Mouse (Mus musculus) MEL (cell line): Measurements from ENCODE around the gene Mcfd2. TPM values are rescaled to one million over a fixed set of nuclear protein-coding genes. Genes with fewer than 3 reads are reported as not detected.

Experiments used
- DNase-seq: peaks from one replicate; pipeline ENCODE4 v3.0.0; 2011; ENCODE audit warnings: low read depth, low spot score
- H3K27ac ChIP-seq: 2 replicates; pipeline ENCODE4 v1.5.1; 2012; ENCODE audit warnings: low read depth, mild to moderate bottlenecking, control low read depth, low read length, moderate library complexity; ENCODE audit not compliant: control insufficient read depth
- H3K27me3 ChIP-seq, 2 experiments: fragments of 150-350 bp in 1 of 2; sonication (generic) in 1 of 2; 2 replicates each; pipeline ENCODE4 v1.6.1; 2012; ENCODE audit warnings: low read length in 2 of 2, mild to moderate bottlenecking in 2 of 2, improper control_type of control experiment in 1 of 2, moderate library complexity in 1 of 2; ENCODE audit not compliant: insufficient read depth in 2 of 2, control insufficient read depth in 1 of 2
- H3K36me3 ChIP-seq, 2 experiments: 2 replicates each; pipeline ENCODE4 v1.6.1; 2012 to 2014; ENCODE audit warnings: low read length in 2 of 2, improper control_type of control experiment in 1 of 2, inconsistent platforms in 1 of 2, mild to moderate bottlenecking in 1 of 2; ENCODE audit not compliant: insufficient read depth in 2 of 2, control insufficient read depth in 1 of 2
- H3K4me1 ChIP-seq, 2 experiments: fragments of 150-350 bp in 1 of 2; sonication (generic) in 1 of 2; 2 replicates each; pipeline ENCODE4 v1.6.1; 2012; ENCODE audit warnings: low read length in 2 of 2, improper control_type of control experiment in 1 of 2, mild to moderate bottlenecking in 1 of 2; ENCODE audit not compliant: insufficient read depth in 2 of 2, control insufficient read depth in 1 of 2
- H3K4me3 ChIP-seq, 2 experiments: fragments of 150-350 bp in 1 of 2; sonication (generic) in 1 of 2; 2 replicates each; pipeline ENCODE4 v1.5.1; 2012; ENCODE audit warnings: low read depth in 2 of 2, low read length in 2 of 2, mild to moderate bottlenecking in 2 of 2, moderate library complexity in 2 of 2, control low read depth in 1 of 2, improper control_type of control experiment in 1 of 2; ENCODE audit not compliant: control insufficient read depth in 1 of 2, insufficient read depth in 1 of 2
- H3K79me2 ChIP-seq: 2 replicates; pipeline ENCODE4 v1.6.1; 2012; ENCODE audit warnings: mild to moderate bottlenecking, low read length, moderate library complexity; ENCODE audit not compliant: control insufficient read depth, poor library complexity, insufficient read depth
- H3K9ac ChIP-seq: 2 replicates; pipeline ENCODE4 v1.6.1; 2012; ENCODE audit warnings: low read depth, mild to moderate bottlenecking, control low read depth, low read length, moderate library complexity; ENCODE audit not compliant: control insufficient read depth, poor library complexity, severe bottlenecking
- H3K9me3 ChIP-seq: fragments of 150-350 bp; sonication (generic); replicated peaks from 2 replicates; pipeline ENCODE4 v1.6.1; 2012; ENCODE audit warnings: mild to moderate bottlenecking, low read length, improper control_type of control experiment, moderate library complexity; ENCODE audit not compliant: insufficient read depth
- BHLHE40 ChIP-seq: IDR thresholded peaks from 2 replicates; pipeline ENCODE4 v1.6.1; 2012; ENCODE audit warnings: low read depth, mild to moderate bottlenecking, inconsistent platforms, low read length, improper control_type of control experiment, borderline replicate concordance
- CHD2 ChIP-seq: IDR thresholded peaks from 2 replicates; pipeline ENCODE4 v1.6.1; 2011; ENCODE audit warnings: low read length, improper control_type of control experiment
- CTCF ChIP-seq, 3 experiments: IDR thresholded peaks in 2 of 3; conservative IDR thresholded peaks in 1 of 3; 2 replicates each; pipeline ENCODE4 v1.5.1; 2011 to 2012; ENCODE audit warnings: low read length in 3 of 3, low read depth in 2 of 3, mild to moderate bottlenecking in 2 of 3, improper control_type of control experiment in 1 of 3, inconsistent platforms in 1 of 3, mixed read lengths in 1 of 3, moderate library complexity in 1 of 3; ENCODE audit not compliant: control insufficient read depth in 1 of 3, insufficient read depth in 1 of 3, poor library complexity in 1 of 3, severe bottlenecking in 1 of 3
- EP300 ChIP-seq, 2 experiments: IDR thresholded peaks; 2 replicates each; pipeline ENCODE4 v1.6.1; 2011; ENCODE audit warnings: improper control_type of control experiment in 2 of 2, low read length in 2 of 2, low read depth in 1 of 2, mild to moderate bottlenecking in 1 of 2
- ETS1 ChIP-seq: IDR thresholded peaks from 2 replicates; pipeline ENCODE4 v1.6.1; 2012; ENCODE audit warnings: low read depth, mild to moderate bottlenecking, inconsistent platforms, low read length, improper control_type of control experiment, moderate library complexity
- GABPA ChIP-seq: IDR thresholded peaks from 2 replicates; pipeline ENCODE4 v1.6.1; 2012; ENCODE audit warnings: low read depth, mild to moderate bottlenecking, inconsistent platforms, low read length, improper control_type of control experiment, moderate library complexity
- GATA1 ChIP-seq: IDR thresholded peaks from 2 replicates; pipeline ENCODE4 v1.6.1; 2011; ENCODE audit warnings: low read depth, low read length, improper control_type of control experiment
- JUND ChIP-seq: IDR thresholded peaks from 2 replicates; pipeline ENCODE4 v1.6.1; 2011; ENCODE audit warnings: low read depth, mild to moderate bottlenecking, improper control_type of control experiment, low read length
- KAT2A ChIP-seq: conservative IDR thresholded peaks from 2 replicates; pipeline ENCODE4 v1.6.1; 2012; ENCODE audit warnings: low read depth, low read length, improper control_type of control experiment, inconsistent platforms
- MAFK ChIP-seq: IDR thresholded peaks from 2 replicates; pipeline ENCODE4 v1.6.1; 2011; ENCODE audit warnings: low read depth, mild to moderate bottlenecking, low read length, improper control_type of control experiment, borderline replicate concordance
- MEF2A ChIP-seq: IDR thresholded peaks from 2 replicates; pipeline ENCODE4 v1.6.1; 2014; ENCODE audit warnings: low read depth, mild to moderate bottlenecking, inconsistent platforms, low read length, improper control_type of control experiment; ENCODE audit not compliant: poor library complexity, insufficient replicate concordance, severe bottlenecking; ENCODE audit errors: extremely low read depth
- MXI1 ChIP-seq: IDR thresholded peaks from 2 replicates; pipeline ENCODE4 v1.6.1; 2011; ENCODE audit warnings: mild to moderate bottlenecking, low read depth, low read length, improper control_type of control experiment
- NELFE ChIP-seq: IDR thresholded peaks from 2 replicates; pipeline ENCODE4 v1.6.1; 2011; ENCODE audit warnings: low read depth, low read length, improper control_type of control experiment
- POLR2A ChIP-seq, 2 experiments: IDR thresholded peaks; 2 replicates each; pipeline ENCODE4 v1.6.1; 2011 to 2012; ENCODE audit warnings: low read length in 2 of 2, mild to moderate bottlenecking in 2 of 2, control low read depth in 1 of 2, improper control_type of control experiment in 1 of 2, low read depth in 1 of 2, moderate library complexity in 1 of 2; ENCODE audit not compliant: control insufficient read depth in 1 of 2, insufficient read depth in 1 of 2, poor library complexity in 1 of 2
- POLR2AphosphoS5 ChIP-seq: IDR thresholded peaks from 2 replicates; pipeline ENCODE4 v1.6.1; 2012; ENCODE audit warnings: low read depth, borderline replicate concordance, mild to moderate bottlenecking, inconsistent platforms, low read length, moderate library complexity, mixed read lengths
- RAD21 ChIP-seq: IDR thresholded peaks from 2 replicates; pipeline ENCODE4 v1.6.1; 2011; ENCODE audit warnings: mild to moderate bottlenecking, low read depth, low read length, improper control_type of control experiment
- RCOR1 ChIP-seq: IDR thresholded peaks from 2 replicates; pipeline ENCODE4 v1.6.1; 2012; ENCODE audit warnings: low read depth, mild to moderate bottlenecking, inconsistent platforms, low read length, improper control_type of control experiment
- SIN3A ChIP-seq: IDR thresholded peaks from 2 replicates; pipeline ENCODE4 v1.6.1; 2012; ENCODE audit warnings: low read length, improper control_type of control experiment, inconsistent platforms
- TAL1 ChIP-seq: IDR thresholded peaks from 2 replicates; pipeline ENCODE4 v1.6.1; 2012; ENCODE audit warnings: mild to moderate bottlenecking, inconsistent platforms, low read length, moderate library complexity, mixed read lengths
- TBP ChIP-seq: IDR thresholded peaks from 2 replicates; pipeline ENCODE4 v1.8.0; 2011; ENCODE audit warnings: low read depth, low read length, improper control_type of control experiment
- USF2 ChIP-seq, 2 experiments: IDR thresholded peaks; 2 replicates each; pipeline ENCODE4 v1.6.1; 2011 to 2012; ENCODE audit warnings: improper control_type of control experiment in 2 of 2, low read length in 2 of 2, borderline replicate concordance in 1 of 2, inconsistent platforms in 1 of 2, low read depth in 1 of 2, mild to moderate bottlenecking in 1 of 2; ENCODE audit not compliant: insufficient read depth in 1 of 2
- ZC3H11A ChIP-seq: IDR thresholded peaks from 2 replicates; pipeline ENCODE4 v1.6.1; 2012; ENCODE audit warnings: low read depth, mild to moderate bottlenecking, inconsistent platforms, low read length, improper control_type of control experiment
- ZKSCAN1 ChIP-seq: IDR thresholded peaks from 2 replicates; pipeline ENCODE4 v1.6.1; 2012; ENCODE audit warnings: low read depth, mild to moderate bottlenecking, inconsistent platforms, low read length, improper control_type of control experiment, moderate library complexity
- polyA plus RNA-seq, 2 experiments: library from polyadenylated mRNA; stranded (reverse) in 1 of 2; unstranded in 1 of 2; fragments of >175 nt in 1 of 2; fragments of >200 nt in 1 of 2; gene quantifications; 2 replicates each; pipeline versions ENCODE4 v1.2.1 to v1.2.4; 2012; ENCODE audit warnings: low replicate concordance in 2 of 2, low read depth in 1 of 2; ENCODE audit not compliant: insufficient read length in 2 of 2, insufficient read depth in 1 of 2, missing spikeins in 1 of 2
- total RNA-seq: library from RNA; depleted of rRNA; stranded (reverse); fragments of 300-350 nt; gene quantifications from 2 replicates; pipeline ENCODE4 v1.2.3, GENCODE M21; 2012

The Mcfd2 gene
- total and polyA plus RNA-seq, 3 experiments: 50.4 to 52.6 TPM; not detected in 1

DNA sequence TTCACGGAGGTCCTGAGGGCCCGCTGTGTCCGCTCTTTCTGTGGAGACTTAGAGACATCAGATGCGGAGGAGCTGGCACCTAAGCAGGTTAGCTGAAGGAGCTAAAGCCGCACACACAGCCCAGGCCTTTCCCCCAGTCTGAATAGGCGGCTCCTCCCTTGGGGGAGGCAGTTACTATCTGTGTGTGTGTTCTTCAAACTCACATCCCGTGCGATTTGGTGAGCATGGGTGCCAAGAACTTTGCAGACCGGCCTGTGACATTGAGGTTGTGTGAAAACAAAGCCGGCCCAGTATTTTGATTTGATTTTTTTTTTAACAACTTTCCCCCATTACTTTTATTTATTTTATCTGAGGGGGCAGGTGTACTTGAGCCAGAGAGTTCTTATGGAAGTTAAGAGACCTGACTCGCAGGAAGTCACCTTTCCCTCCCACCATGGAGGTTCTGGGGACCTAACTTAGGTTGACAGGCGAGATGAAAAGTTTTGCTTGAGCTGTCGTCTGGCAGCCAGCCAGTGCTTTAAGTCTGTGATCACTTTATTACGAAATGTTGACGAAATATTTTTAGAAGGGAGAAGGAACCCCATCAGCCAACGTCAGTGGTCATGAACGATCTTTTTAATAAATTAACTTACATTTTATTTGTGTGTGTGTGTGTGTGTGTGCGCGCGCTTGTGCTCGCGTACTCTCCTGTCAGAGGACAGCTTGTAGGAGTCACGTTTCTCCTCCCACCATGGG lies 20.2 kb upstream of the Mcfd2 start:
- Histone ChIP-seq H3K27me3 (no peaks in the 10 kb centered on the region), H3K79me2 (peaks cover 12% of the 10 kb centered on the region), H3K36me3 (peaks cover 0 to 4% of the 10 kb centered on the region in 2 experiments; a peak in 1 of 4 replicates), H3K4me1 (peaks cover 0 to 9% of the 10 kb centered on the region in 2 experiments; a peak in 2 of 4 replicates), H3K9ac (no peak overlapping the region), H3K9me3 (no peaks in the 10 kb centered on the region), H3K4me3 (no peak overlapping the region), H3K27ac (no peak overlapping the region)
- no peak for TF ChIP-seq SIN3A
- TF ChIP-seq CTCF (IDR thresholded peaks at IDR 0.05 in 2 of 3, conservative IDR thresholded peaks at IDR 0.05 in 1 of 3; ENCODE audit: control insufficient read depth in 1 of 3, insufficient read depth in 1 of 3, low read depth in 2 of 3, low read length in 3 of 3, poor library complexity in 1 of 3, severe bottlenecking in 1 of 3): no peak
- no peak for TF ChIP-seq KAT2A
- TF ChIP-seq EP300 (IDR thresholded peaks at IDR 0.05; ENCODE audit: low read depth in 1 of 2, low read length in 2 of 2): no peak
- no peak for TF ChIP-seq ZC3H11A
- no peak for TF ChIP-seq ZKSCAN1
- no peak for TF ChIP-seq POLR2A (IDR thresholded peaks at IDR 0.05; ENCODE audit: control insufficient read depth in 1 of 2, insufficient read depth in 1 of 2, low read depth in 1 of 2, low read length in 2 of 2, poor library complexity in 1 of 2)
- no peak for TF ChIP-seq BHLHE40
- TF ChIP-seq JUND: no peak
- no peak for TF ChIP-seq CHD2
- TF ChIP-seq TAL1: no peak
- no peak for TF ChIP-seq MAFK
- no peak for TF ChIP-seq POLR2AphosphoS5
- TF ChIP-seq USF2 (IDR thresholded peaks at IDR 0.05; ENCODE audit: borderline replicate concordance in 1 of 2, insufficient read depth in 1 of 2, low read depth in 1 of 2, low read length in 2 of 2): no peak
- TF ChIP-seq RAD21: no peak
- no peak for TF ChIP-seq MEF2A
- no peak for TF ChIP-seq NELFE
- TF ChIP-seq TBP: no peak
- TF ChIP-seq GATA1: no peak
- no peak for DNase-seq

- Histone ChIP-seq H3K4me3 (no peak overlapping the region), H3K9me3 (no peaks in the 10 kb centered on the region), H3K79me2 (peaks cover 12% of the 10 kb centered on the region), H3K4me1 (peaks cover 0 to 9% of the 10 kb centered on the region in 2 experiments; a peak in 2 of 4 replicates), H3K27ac (no peak overlapping the region), H3K27me3 (no peaks in the 10 kb centered on the region), H3K9ac (no peak overlapping the region), H3K36me3 (peaks cover 0 to 4% of the 10 kb centered on the region in 2 experiments; a peak in 1 of 4 replicates)
- TF ChIP-seq NELFE (no peak), EP300 (IDR thresholded peaks at IDR 0.05; ENCODE audit: low read depth in 1 of 2, low read length in 2 of 2) (no peak), RAD21 (no peak), KAT2A (no peak), GABPA (no peak), MXI1 (no peak), ZC3H11A (no peak), RCOR1 (no peak), ETS1 (no peak), MAFK (no peak)
- DNase-seq: no peak
Observed at GRCm38 (mm10) chr17:87284482-87285040, 18.8 kb upstream of the Mcfd2 start.
